Mouse (Mus musculus): ENCODE measurements at regions not wholly inside any gene's neighbourhood (a gene's known extent, or its start where the extent isn't known, plus 50 kb on each side); places are given as distances from the start of the nearest gene placed in this dataset.

GRCm38 (mm10) chr15:52570256-52570655 lies 1314.5 kb upstream of the Gm7489 start:
- DNase-seq (ENCODE audit: low spot score in 2 of 2), result no peak

GRCm38 (mm10) chr15:52577614-52578013 lies 1307.1 kb upstream of the Gm7489 start:
- DNase-seq (ENCODE audit: low spot score in 2 of 2), result no peak

- no peak for DNase-seq (ENCODE audit: low spot score in 2 of 2)
These were observed 1295.3 kb upstream of the Gm7489 start for GRCm38 (mm10) chr15:52589391-52589790.

DNA sequence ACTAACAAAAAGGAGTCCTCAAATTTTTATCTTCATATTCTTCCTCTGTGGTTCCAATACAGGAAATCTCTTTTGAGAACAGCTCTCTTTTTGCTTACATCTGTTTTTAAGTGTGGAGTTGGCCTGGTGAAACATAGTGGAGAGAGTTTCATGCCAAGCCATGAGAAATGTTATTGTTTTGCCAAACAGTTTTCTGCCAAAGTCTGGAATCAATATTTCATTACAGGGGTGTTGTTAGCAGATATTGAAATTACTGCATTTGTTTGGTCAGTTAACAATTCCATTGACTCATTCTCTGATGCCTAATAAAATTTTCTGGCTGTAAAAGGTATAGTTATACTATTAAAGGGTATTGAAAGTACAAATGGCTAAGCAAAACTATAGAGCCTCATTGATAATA lies 1285.2 kb upstream of the Gm7489 start:
- DNase-seq (ENCODE audit: low spot score in 2 of 2), result no peak

DNA sequence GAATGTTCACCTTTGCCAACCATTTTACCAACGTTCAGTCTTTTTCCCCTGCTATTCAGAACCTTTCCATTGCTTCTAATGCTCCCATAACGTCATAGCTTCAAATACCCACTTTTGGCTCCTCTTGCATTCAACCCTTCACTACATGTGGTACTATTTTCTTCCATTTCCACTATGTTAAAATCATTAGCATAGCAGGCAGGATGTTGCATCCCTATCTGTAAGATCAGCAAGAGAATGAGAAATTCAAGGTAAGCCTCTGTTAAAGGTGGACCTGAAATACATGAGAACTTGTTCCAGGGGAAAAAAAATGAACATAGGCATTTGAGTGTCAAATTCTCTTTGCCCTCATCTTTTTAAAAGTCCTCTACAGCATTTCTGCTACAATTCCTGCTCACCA lies 1284.7 kb upstream of the Gm7489 start:
- DNase-seq (ENCODE audit: low spot score in 2 of 2), result no peak

DNA sequence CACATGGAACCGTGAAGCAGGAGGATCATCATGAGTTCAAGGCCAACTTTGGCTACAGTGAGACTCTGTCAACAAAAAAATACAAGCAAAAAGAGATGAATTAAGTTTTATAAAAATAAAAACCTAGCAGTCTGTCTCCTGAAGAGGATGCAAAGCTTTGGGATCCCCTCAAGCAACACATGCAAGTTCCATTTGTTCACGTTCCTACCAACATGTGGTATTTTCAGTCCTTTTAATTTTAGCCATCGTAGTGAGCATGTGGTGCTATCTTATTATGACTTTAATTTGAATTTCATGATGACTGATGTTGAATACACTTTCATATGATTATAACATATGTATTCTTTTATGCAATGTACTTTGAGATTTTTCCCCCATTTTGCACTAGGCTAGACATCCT lies 1244.9 kb upstream of the Gm7489 start:
- peak in 1 of 2 experiments; percentile 35 for DNase-seq (ENCODE audit: low spot score in 2 of 2)

GRCm38 (mm10) chr15:52645961-52646360 lies 1238.7 kb upstream of the Gm7489 start:
- no peak for DNase-seq (ENCODE audit: low spot score in 2 of 2)

GRCm38 (mm10) chr15:52657916-52658315 lies 1226.8 kb upstream of the Gm7489 start:
- no peak for DNase-seq (ENCODE audit: low spot score in 2 of 2)
